Mouse (Mus musculus): ENCODE data around the gene 9030612E09Rik.

DNA sequence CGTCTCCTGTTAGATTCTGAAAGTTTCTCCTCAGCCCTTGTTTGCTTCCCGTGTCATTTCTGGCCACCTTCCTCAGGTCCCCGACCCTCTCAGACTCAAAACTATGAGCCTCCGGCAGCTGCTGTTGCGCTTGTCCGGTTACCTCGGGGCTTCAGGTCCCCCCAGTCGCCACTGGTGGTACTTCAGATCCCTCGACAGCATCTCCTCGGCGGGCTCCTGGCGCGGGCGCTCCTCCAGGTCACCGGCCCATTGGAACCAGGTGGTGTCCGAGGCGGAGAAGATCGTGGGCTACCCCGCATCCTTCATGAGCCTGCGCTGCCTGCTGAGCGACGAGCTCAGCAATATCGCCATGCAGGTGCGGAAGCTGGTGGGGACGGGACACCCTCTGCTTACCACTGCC, 47.2 kb downstream of the 9030612E09Rik start:
- TF ChIP-seq GATA1 (IDR thresholded peaks at IDR 0.05; ENCODE audit: borderline replicate concordance, low read length) (no peak), FLI1 (IDR thresholded peaks at IDR 0.05; ENCODE audit: low read length) (no peak)

Data from megakaryocyte, embryonic 14.5 days (primary cell).